Mouse (Mus musculus) layer of hippocampus, adult 8-10 months (tissue): ENCODE results near the gene Esf1. TPM values are rescaled to one million over a fixed set of nuclear protein-coding genes. Genes with fewer than 3 reads are reported as not detected.
"Not testable (repeated sequence)": the region's sequence is repeated elsewhere in the genome, so short reads cannot be mapped to it uniquely, and the experiment has no call there.

ENCODE experiments used
- DNase-seq, 2 experiments: peaks; one replicate each; pipeline ENCODE4 v3.0.0; 2022; ENCODE audit warnings: low spot score in 2 of 2
- total RNA-seq, 4 experiments: library from RNA; stranded (reverse); gene quantifications; 2 replicates each; pipeline ENCODE4 v1.2.4; 2022

Esf1 gene
- total RNA-seq, 4 experiments from 2014 or later, result 19.1 to 21.6 (median 20.7) TPM

GRCm38 (mm10) chr2:140096034-140096433, 74.3 kb downstream of the Esf1 start:
- DNase-seq, result no peak

- no peak for DNase-seq
Measured at GRCm38 (mm10) chr2:140093433-140093832, 76.9 kb downstream of the Esf1 start.

- no peak for DNase-seq
Measured at GRCm38 (mm10) chr2:140084245-140084644, 86.1 kb downstream of the Esf1 start.

GRCm38 (mm10) chr2:140080747-140081577, 89.4 kb downstream of the Esf1 start:
- no peak for DNase-seq

- not testable (repeated sequence) for DNase-seq
Measured at GRCm38 (mm10) chr2:140079284-140079683, 91.1 kb downstream of the Esf1 start.

GRCm38 (mm10) chr2:140078600-140079280, 91.6 kb downstream of the Esf1 start:
- DNase-seq, result no peak

- DNase-seq, result no peak
Measured at GRCm38 (mm10) chr2:140077476-140077875, 92.9 kb downstream of the Esf1 start.

GRCm38 (mm10) chr2:140075150-140075549, 95.2 kb downstream of the Esf1 start:
- no peak for DNase-seq

Other genes starting within 250 kb of the Esf1 start
- 10 to 100 TPM; 26.4 to 32.8 (median 31.3) TPM for gene Tasp1, start 103.8 kb downstream of the Esf1 start, total RNA-seq
- gene Gm17374, start 18.5 kb downstream of the Esf1 start, total RNA-seq, result not detected
- gene Ndufaf5, start 85 bp upstream of the Esf1 start, total RNA-seq, result 10 to 100 TPM; 45.6 to 50.8 (median 49.4) TPM
- gene Sel1l2, start 219.1 kb upstream of the Esf1 start, total RNA-seq, result not detected
- gene Macrod2, start 224.7 kb upstream of the Esf1 start, total RNA-seq, result 10 to 100 TPM; 48.3 to 54.4 (median 52.3) TPM